Mouse (Mus musculus) myocyte (in vitro differentiated cells): ENCODE measurements at regions not wholly inside any gene's neighbourhood (a gene's known extent, or its start where the extent isn't known, plus 50 kb on each side); places are given as distances from the start of the nearest gene placed in this dataset.

Source experiments
- H3K27me3 ChIP-seq: one replicate; pipeline ENCODE4 v1.6.1; 2011; ENCODE audit not compliant: control insufficient read depth, insufficient read depth, insufficient read length
- H3K36me3 ChIP-seq: one replicate; pipeline ENCODE4 v1.6.1; 2011; ENCODE audit not compliant: control insufficient read depth, insufficient read depth
- H3K4me2 ChIP-seq: one replicate; pipeline ENCODE4 v1.6.1; 2011; ENCODE audit warnings: low read depth, control low read depth
- H3K4me3 ChIP-seq: one replicate; pipeline ENCODE4 v1.5.1; 2011; ENCODE audit warnings: mild to moderate bottlenecking, control low read depth, moderate library complexity
- H3K79me2 ChIP-seq: one replicate; pipeline ENCODE4 v1.6.1; 2011; ENCODE audit not compliant: control insufficient read depth, insufficient read depth
- H3ac ChIP-seq: one replicate; pipeline ENCODE4 v1.6.1; 2011; ENCODE audit not compliant: control insufficient read depth, insufficient read length
- CEBPB ChIP-seq: IDR thresholded peaks from 2 replicates; pipeline ENCODE4 v1.6.1; 2011; ENCODE audit warnings: mild to moderate bottlenecking, moderate library complexity; ENCODE audit not compliant: poor library complexity, insufficient read depth, severe bottlenecking
- E2F4 ChIP-seq: IDR thresholded peaks from one replicate; pipeline ENCODE4 v1.6.1; 2011; ENCODE audit warnings: mild to moderate bottlenecking, control low read depth, moderate library complexity; ENCODE audit not compliant: insufficient read depth
- MAX ChIP-seq: IDR thresholded peaks from one replicate; pipeline ENCODE4 v1.6.1; 2011; ENCODE audit warnings: low read depth, mild to moderate bottlenecking, control low read depth
- MYOD1 ChIP-seq, 3 experiments: IDR thresholded peaks; one replicate each; pipeline ENCODE4 v1.6.1; 2011; ENCODE audit warnings: control low read depth in 2 of 3, low read depth in 2 of 3, mild to moderate bottlenecking in 2 of 3, moderate library complexity in 1 of 3; ENCODE audit not compliant: insufficient read length in 2 of 3, control insufficient read depth in 1 of 3
- MYOG ChIP-seq, 3 experiments: IDR thresholded peaks; one replicate each; pipeline ENCODE4 v1.6.1; 2011; ENCODE audit warnings: control low read depth in 2 of 3, low read depth in 2 of 3, mild to moderate bottlenecking in 2 of 3; ENCODE audit not compliant: insufficient read length in 2 of 3, control insufficient read depth in 1 of 3, insufficient read depth in 1 of 3
- POLR2A ChIP-seq: IDR thresholded peaks from one replicate; pipeline ENCODE4 v1.6.1; 2011; ENCODE audit warnings: low read depth, mild to moderate bottlenecking, control low read depth, moderate library complexity; ENCODE audit not compliant: insufficient read length
- POLR2AphosphoS2 ChIP-seq: IDR thresholded peaks from one replicate; pipeline ENCODE4 v1.6.1; 2011; ENCODE audit warnings: low read depth, control low read depth; ENCODE audit not compliant: insufficient read length
- REST ChIP-seq: IDR thresholded peaks from one replicate; pipeline ENCODE4 v1.6.1; 2011; ENCODE audit warnings: mild to moderate bottlenecking, control low read depth, moderate library complexity; ENCODE audit not compliant: insufficient read depth, insufficient read length
- SRF ChIP-seq: IDR thresholded peaks from one replicate; pipeline ENCODE4 v1.6.1; 2011; ENCODE audit warnings: low read depth; ENCODE audit not compliant: control insufficient read depth, insufficient read length
- TCF12 ChIP-seq: IDR thresholded peaks from one replicate; pipeline ENCODE4 v1.6.1; 2011; ENCODE audit warnings: mild to moderate bottlenecking, control low read depth; ENCODE audit not compliant: poor library complexity, insufficient read depth, severe bottlenecking
- TCF3 ChIP-seq: IDR thresholded peaks from one replicate; pipeline ENCODE4 v1.6.1; 2011; ENCODE audit warnings: low read depth, control low read depth; ENCODE audit not compliant: insufficient read length
- USF1 ChIP-seq: IDR thresholded peaks from one replicate; pipeline ENCODE4 v1.6.1; 2011; ENCODE audit warnings: low read depth, mild to moderate bottlenecking, control low read depth, moderate library complexity

DNA sequence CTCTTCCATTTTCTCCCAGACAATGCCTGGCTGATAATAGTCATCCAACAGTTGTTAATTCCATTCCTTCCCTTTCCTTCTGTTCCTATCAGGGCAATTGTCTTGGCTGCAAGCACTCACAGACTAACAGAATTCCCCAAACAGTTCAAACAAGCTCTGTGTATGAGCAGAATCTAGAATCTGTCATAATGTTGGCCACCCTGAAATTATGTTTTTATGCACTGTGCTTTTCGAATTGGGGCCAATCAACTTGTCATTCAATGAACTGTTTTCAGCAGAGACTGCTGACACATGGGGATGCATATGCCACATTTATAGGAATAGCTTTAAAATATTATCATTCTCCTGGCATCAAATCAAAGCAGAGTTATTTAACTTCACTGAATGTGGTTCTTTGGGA lies 235.8 kb upstream of the Tmtc4 start:
- no peak overlapping the region for H3K4me2 ChIP-seq
- no peak overlapping the region for H3K4me3 ChIP-seq
- TF ChIP-seq CEBPB (no peak), TCF3 (no peak), USF1 (no peak), MAX (no peak), MYOG (IDR thresholded peaks at IDR 0.05; ENCODE audit: control insufficient read depth in 1 of 3, insufficient read depth in 1 of 3, insufficient read length in 2 of 3, low read depth in 2 of 3) (no peak), POLR2AphosphoS2 (no peak), TCF12 (no peak), POLR2A (no peak), E2F4 (no peak), SRF (no peak), MYOD1 (IDR thresholded peaks at IDR 0.05; ENCODE audit: control insufficient read depth in 1 of 3, insufficient read length in 2 of 3, low read depth in 2 of 3) (no peak), REST (no peak)
- no peak overlapping the region for H3ac ChIP-seq
- no peaks in the 10 kb centered on the region for H3K79me2 ChIP-seq
- H3K27me3 ChIP-seq: no peaks in the 10 kb centered on the region
- H3K36me3 ChIP-seq: no peaks in the 10 kb centered on the region

DNA sequence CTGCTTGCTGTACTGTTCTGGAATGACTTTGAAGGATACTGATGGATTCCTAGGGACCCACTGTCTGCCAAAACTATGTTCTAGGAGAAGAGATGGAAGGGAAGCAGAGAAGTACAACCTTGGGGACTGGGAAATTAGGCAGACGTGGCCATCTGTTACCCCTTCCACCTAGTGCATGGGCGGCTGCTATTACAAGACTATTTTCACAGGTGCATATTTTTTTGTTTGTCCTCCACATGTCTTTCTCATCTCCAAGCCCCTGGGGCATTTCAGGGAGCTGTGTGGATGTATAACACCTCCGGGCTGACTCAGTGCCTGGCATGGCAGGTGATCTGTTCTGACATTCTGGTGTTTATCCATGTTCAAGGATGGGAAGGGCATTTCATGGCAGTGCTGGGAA lies 226.4 kb upstream of the Tmtc4 start:
- H3ac ChIP-seq: no peak overlapping the region
- TF ChIP-seq MYOD1 (IDR thresholded peaks at IDR 0.05; ENCODE audit: control insufficient read depth in 1 of 3, insufficient read length in 2 of 3, low read depth in 2 of 3) (no peak), MYOG (IDR thresholded peaks at IDR 0.05; ENCODE audit: control insufficient read depth in 1 of 3, insufficient read depth in 1 of 3, insufficient read length in 2 of 3, low read depth in 2 of 3) (no peak), CEBPB (no peak), TCF3 (no peak), SRF (no peak), USF1 (no peak), E2F4 (no peak), POLR2AphosphoS2 (no peak), REST (no peak), TCF12 (no peak), POLR2A (no peak), MAX (no peak)
- H3K27me3 ChIP-seq: no peaks in the 10 kb centered on the region
- H3K79me2 ChIP-seq: no peaks in the 10 kb centered on the region
- H3K4me3 ChIP-seq: no peak overlapping the region
- H3K4me2 ChIP-seq: no peak overlapping the region
- no peaks in the 10 kb centered on the region for H3K36me3 ChIP-seq

DNA sequence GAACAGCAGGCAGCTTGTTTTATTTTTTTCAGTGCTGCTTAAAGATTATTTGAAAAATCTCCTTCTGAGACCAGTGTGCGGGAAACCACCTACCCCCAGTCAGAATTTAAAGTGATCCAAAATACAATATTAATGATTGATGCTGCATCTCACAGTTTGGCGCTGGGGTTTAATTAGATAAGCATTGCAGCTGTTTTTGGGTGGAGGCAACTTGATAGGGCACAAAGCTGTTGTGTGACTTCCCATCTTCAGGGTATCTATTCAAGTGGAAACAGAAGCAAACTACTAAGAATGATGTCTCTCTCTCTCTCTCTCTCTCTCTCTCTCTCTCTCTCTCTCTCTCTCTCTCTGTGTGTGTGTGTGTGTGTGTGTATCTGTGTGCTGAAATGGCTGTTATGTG lies 219.0 kb upstream of the Tmtc4 start:
- TF ChIP-seq USF1 (no peak), REST (no peak), TCF12 (no peak), POLR2AphosphoS2 (no peak), SRF (no peak), MYOG (IDR thresholded peaks at IDR 0.05; ENCODE audit: control insufficient read depth in 1 of 3, insufficient read depth in 1 of 3, insufficient read length in 2 of 3, low read depth in 2 of 3) (no peak), E2F4 (no peak), POLR2A (no peak), TCF3 (no peak), CEBPB (no peak), MAX (no peak)
- no peaks in the 10 kb centered on the region for H3K79me2 ChIP-seq
- H3K4me2 ChIP-seq: peak overlapping the region; percentile 79
- H3K27me3 ChIP-seq: no peaks in the 10 kb centered on the region
- no peak overlapping the region for H3ac ChIP-seq
- no peak overlapping the region for H3K4me3 ChIP-seq
- no peaks in the 10 kb centered on the region for H3K36me3 ChIP-seq

DNA sequence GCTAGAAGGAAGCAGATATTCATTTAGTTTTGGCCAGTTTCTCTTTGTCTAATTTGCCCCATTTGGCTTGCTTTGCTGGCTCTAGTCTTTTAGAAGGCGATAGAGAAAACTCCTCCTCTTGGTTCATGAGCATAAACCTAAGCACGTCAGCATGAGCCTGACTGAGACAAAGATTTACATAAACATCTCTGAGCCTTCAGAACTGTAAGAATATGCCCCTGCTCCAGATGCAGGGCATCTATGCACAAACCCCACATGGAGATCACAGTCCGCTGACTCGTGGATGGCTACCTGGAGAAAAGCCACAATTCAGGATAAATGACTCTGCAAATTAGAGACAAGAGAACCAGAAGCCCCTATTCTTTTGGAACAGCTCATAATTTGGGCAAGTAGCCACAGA lies 218.5 kb upstream of the Tmtc4 start:
- no peaks in the 10 kb centered on the region for H3K36me3 ChIP-seq
- H3K4me3 ChIP-seq: no peak overlapping the region
- TF ChIP-seq MYOG (IDR thresholded peaks at IDR 0.05; ENCODE audit: control insufficient read depth in 1 of 3, insufficient read depth in 1 of 3, insufficient read length in 2 of 3, low read depth in 2 of 3) (no peak), USF1 (no peak), MYOD1 (IDR thresholded peaks at IDR 0.05; ENCODE audit: control insufficient read depth in 1 of 3, insufficient read length in 2 of 3, low read depth in 2 of 3) (no peak), CEBPB (no peak), REST (no peak), POLR2AphosphoS2 (no peak), POLR2A (no peak)

More for the DNA sequence above, 218.5 kb upstream of the Tmtc4 start:
- Histone ChIP-seq H3K4me2 (peak overlapping the region; percentile 79), H3K27me3 (no peaks in the 10 kb centered on the region), H3ac (no peak overlapping the region), H3K79me2 (no peaks in the 10 kb centered on the region)
